Mouse (Mus musculus): Measurements from ENCODE around the gene Noto.
A peak's percentile ranks its signal among the peaks of the same experiment; 100 is the strongest.

DNA sequence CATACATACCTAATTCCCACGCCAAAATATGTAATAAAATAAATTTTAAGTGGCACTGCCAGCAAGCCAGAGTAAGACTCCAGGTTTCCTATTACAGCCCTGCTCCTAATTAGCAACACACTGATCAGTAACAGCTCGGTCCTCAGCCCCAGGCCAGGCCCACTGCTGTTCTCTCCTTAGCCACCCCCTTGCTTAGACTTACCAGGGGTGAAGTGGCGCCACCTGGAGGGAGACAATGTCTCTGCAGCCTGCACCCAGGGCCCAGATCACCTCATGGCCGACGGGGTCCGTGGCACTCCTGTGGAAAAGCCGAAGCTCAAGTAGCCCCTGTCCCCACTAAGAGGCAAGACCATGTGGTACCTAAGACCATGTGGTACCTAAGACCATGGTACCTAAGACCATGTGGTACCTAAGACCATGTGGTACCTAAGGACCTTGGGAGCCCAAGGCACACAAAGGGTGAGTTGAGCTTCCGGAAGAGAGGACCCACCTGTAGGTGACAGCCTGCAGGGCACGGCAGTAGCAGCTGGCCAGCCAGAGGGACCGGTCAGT, 53.8 kb downstream of the Noto start:
- no peak for TF ChIP-seq POLR2A (IDR thresholded peaks at IDR 0.05; ENCODE audit: control insufficient read depth in 1 of 2, insufficient read depth in 1 of 2, low read depth in 1 of 2, low read length in 2 of 2, poor library complexity in 1 of 2)
- TF ChIP-seq MAX (IDR thresholded peaks at IDR 0.05; ENCODE audit: low read length): no peak
- TF ChIP-seq ZMIZ1 (IDR thresholded peaks at IDR 0.05; ENCODE audit: low read depth, low read length): no peak
- TF ChIP-seq MAFK (IDR thresholded peaks at IDR 0.05; ENCODE audit: borderline replicate concordance, low read depth, low read length): no peak
- TF ChIP-seq BHLHE40 (IDR thresholded peaks at IDR 0.05; ENCODE audit: borderline replicate concordance, low read depth, low read length): no peak
- TF ChIP-seq CTCF (IDR thresholded peaks at IDR 0.05 in 2 of 3, conservative IDR thresholded peaks at IDR 0.05 in 1 of 3; ENCODE audit: control insufficient read depth in 1 of 3, insufficient read depth in 1 of 3, low read depth in 2 of 3, low read length in 3 of 3, poor library complexity in 1 of 3, severe bottlenecking in 1 of 3): peak; percentile 65 to 84 (median 70)
